Mouse (Mus musculus): ENCODE measurements around the gene Lama5.

The Lama5 gene

GRCm38 (mm10) chr2:180147379-180147778, 78.3 kb downstream of the Lama5 start:
- CTCF ChIA-PET, result no interaction called here

GRCm38 (mm10) chr2:180146091-180146490, 79.6 kb downstream of the Lama5 start:
- CTCF ChIA-PET, result no interaction called here

GRCm38 (mm10) chr2:180135414-180135813, 90.2 kb downstream of the Lama5 start:
- CTCF ChIA-PET, result no interaction called here

GRCm38 (mm10) chr2:180133911-180134310, 91.7 kb downstream of the Lama5 start:
- CTCF ChIA-PET, result interaction anchor here (0.5 kb wide), 1 partner anchor 119 kb away, joined by 3 read pairs; no protein-coding TSS in a partner anchor

GRCm38 (mm10) chr2:180133231-180133630, 92.4 kb downstream of the Lama5 start:
- CTCF ChIA-PET, result interaction anchor here (0.5 kb wide), 1 partner anchor 16 kb away, joined by 3 read pairs; no protein-coding TSS in a partner anchor

- CTCF ChIA-PET, result no interaction called here
Measured at GRCm38 (mm10) chr2:180127675-180128074, 98.0 kb downstream of the Lama5 start.
